Mouse (Mus musculus) lung, adult 2 months (tissue): ENCODE data around the gene Rassf3. TPM values are rescaled to one million over a fixed set of nuclear protein-coding genes. Genes with fewer than 3 reads are reported as not detected.
A peak's percentile ranks its signal among the peaks of the same experiment; 100 is the strongest.

Experiments
- DNase-seq: peaks from one replicate; pipeline ENCODE4 v3.0.0; 2022
- H3K4me1 ChIP-seq: fragments of 200-500 bp; 2 replicates; pipeline ENCODE4 v1.6.1; 2011; ENCODE audit warnings: low read length; ENCODE audit not compliant: control insufficient read depth, insufficient read depth
- H3K4me3 ChIP-seq: fragments of 200-500 bp; replicated peaks from 2 replicates; pipeline ENCODE3; 2011; ENCODE audit warnings: low read depth, mild to moderate bottlenecking, control low read depth, low read length; ENCODE audit errors: extremely low read depth
- CTCF ChIP-seq: fragments of 200-500 bp; IDR thresholded peaks from 2 replicates; pipeline ENCODE4 v1.5.1; 2011; ENCODE audit warnings: mild to moderate bottlenecking, low read length, control low read depth; ENCODE audit not compliant: insufficient read depth
- POLR2A ChIP-seq: fragments of 200-500 bp; IDR thresholded peaks from 2 replicates; pipeline ENCODE4 v1.6.1; 2011; ENCODE audit warnings: low read depth, mild to moderate bottlenecking, control low read depth, low read length, borderline replicate concordance; ENCODE audit errors: extremely low read depth
- WGBS: fragments of 180-500 bp; shearing (Covaris S2); methylation state at CpG from one replicate; pipeline ENCODE4 v1.1.7; 2018; 5-methylcytosine and 5-hydroxymethylcytosine counted together
- polyA plus RNA-seq: library from polyadenylated mRNA; depleted of rRNA; stranded (reverse); fragments of >200 nt; gene quantifications from 2 replicates; pipeline ENCODE4 v1.2.3, GENCODE M21; 2012

Rassf3 gene
- polyA plus RNA-seq, 1 experiment: 97.0 TPM

- Histone ChIP-seq H3K4me1 (0 out of 2 replicates have a peak, but pooled peaks cover 4% of the 10 kb centered on the region), H3K4me3 (peak overlapping the region; percentile 63)
- WGBS: 10% methylated on average over 35 of the region's 35 CpGs
- TF ChIP-seq POLR2A: peak; percentile 57; the same call in 1 of the 2 replicates
- no peak for TF ChIP-seq CTCF
- peak; percentile 74 for DNase-seq
These were observed 29.1 kb upstream of the Rassf3 start for GRCm38 (mm10) chr10:121504973-121505911.

DNA sequence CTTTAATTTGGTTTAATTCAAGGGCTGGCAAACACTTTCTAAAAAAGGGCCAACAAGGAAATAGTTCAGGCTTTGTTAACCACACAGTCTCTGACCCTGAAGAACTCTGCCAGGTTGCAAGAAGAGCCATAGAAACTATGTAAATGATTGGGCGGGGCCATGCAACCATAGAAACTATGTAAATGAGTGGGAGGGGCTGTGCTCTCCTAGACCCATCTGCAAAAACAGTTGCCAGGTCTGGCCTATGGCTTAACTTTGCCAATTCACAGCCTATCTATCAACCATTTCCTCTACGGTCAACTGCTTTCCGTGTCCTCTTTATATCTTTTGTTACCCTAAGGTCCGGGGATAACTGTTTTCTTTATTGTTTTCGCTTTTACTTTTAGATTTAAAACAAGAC is 25.0 kb upstream of the Rassf3 start:
- WGBS: 66% methylated on average over 5 of the region's 5 CpGs
- Histone ChIP-seq H3K4me1 (peaks cover 17% of the 10 kb centered on the region), H3K4me3 (no peak overlapping the region)
- no peak for DNase-seq
- TF ChIP-seq CTCF: no peak
- TF ChIP-seq POLR2A: no peak

DNA sequence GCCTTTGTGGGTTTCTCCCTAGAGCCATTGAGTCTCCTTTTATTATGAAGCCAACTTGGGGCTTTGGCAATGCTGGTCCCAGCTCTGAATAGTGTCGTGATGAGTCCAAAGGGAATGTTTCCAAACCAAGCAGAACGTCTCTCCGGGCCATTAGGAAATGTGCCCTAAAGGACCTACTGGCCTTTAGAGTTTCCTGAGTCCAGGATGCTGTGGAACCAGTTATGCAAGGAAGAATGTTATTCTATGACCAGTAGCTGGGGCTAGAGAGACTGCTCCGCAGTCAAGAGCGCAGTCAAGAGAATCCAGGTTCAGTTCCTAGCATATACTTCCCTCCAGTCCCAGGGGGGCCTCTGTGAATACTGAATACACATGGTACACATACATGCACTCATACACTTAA is 23.9 kb upstream of the Rassf3 start:
- no peak overlapping the region for H3K4me3 ChIP-seq
- 34% methylated on average over 5 of the region's 5 CpGs for WGBS
- TF ChIP-seq CTCF: peak; percentile 38
- no peak for TF ChIP-seq POLR2A
- no peak for DNase-seq
- H3K4me1 ChIP-seq: peaks cover 15% of the 10 kb centered on the region

DNA sequence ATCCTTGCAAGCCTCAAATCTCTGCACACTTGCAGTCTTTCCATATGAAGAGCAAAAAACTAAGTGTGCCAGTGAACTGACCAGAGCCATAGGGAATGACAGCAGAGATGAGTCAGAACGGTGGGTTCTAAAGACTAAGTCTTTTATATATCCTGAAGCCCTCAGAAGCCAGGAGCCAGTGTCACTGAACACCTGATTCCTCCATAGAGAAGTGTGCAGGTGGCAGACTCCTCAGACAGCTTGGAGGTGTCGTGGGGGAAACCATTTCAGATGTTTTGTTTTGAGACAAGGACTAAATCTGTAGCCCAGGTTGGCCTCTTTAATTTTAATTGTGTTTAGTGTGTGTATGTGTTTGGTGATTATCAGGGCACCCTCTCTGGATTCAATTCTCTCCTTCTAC is 22.9 kb upstream of the Rassf3 start:
- peaks cover 15% of the 10 kb centered on the region for H3K4me1 ChIP-seq
- TF ChIP-seq POLR2A (no peak), CTCF (no peak)
- no peak overlapping the region for H3K4me3 ChIP-seq
- no peak for DNase-seq
- WGBS: 35% methylated on average over 2 of the region's 2 CpGs

DNA sequence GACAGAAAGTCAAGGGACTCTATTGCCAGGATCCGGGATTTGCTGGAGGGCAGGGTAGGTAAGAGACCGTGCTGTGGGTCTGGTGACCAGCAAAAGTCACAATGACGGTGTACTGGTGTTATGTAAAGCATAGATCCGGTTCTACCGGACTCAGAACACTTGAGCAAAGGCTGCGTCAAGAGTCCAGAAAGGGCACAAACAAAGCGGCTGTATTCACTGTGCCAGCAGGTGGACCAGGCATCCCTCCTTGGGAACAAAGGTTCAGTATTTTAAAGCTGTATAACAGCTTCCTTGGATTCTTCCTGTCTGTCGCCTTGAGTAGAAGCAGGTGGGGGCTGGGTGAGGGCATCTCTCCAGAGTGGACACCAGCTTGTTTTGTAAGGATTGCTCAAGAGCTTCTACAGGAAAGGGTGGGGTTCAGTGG is 22.3 kb upstream of the Rassf3 start:
- 21% methylated on average over 8 of the region's 8 CpGs for WGBS
- Histone ChIP-seq H3K4me1 (peaks cover 15% of the 10 kb centered on the region), H3K4me3 (peak overlapping the region; percentile 12)
- peak; percentile 65 for DNase-seq
- no peak; the same call in 1 of the 2 replicates for TF ChIP-seq POLR2A
- TF ChIP-seq CTCF: no peak

GRCm38 (mm10) chr10:121497968-121498367 is 21.8 kb upstream of the Rassf3 start:
- TF ChIP-seq POLR2A (peak; percentile 20; the same call in 1 of the 2 replicates), CTCF (no peak)
- peaks cover 15% of the 10 kb centered on the region for H3K4me1 ChIP-seq
- H3K4me3 ChIP-seq: peak overlapping the region; percentile 5
- 28% methylated on average over 7 of the region's 7 CpGs for whole genome bisulfite sequencing
- DNase-seq: no peak

GRCm38 (mm10) chr10:121496616-121497015 is 20.5 kb upstream of the Rassf3 start:
- 39% methylated on average over 7 of the region's 7 CpGs for WGBS
- no peak for TF ChIP-seq CTCF
- no peak for TF ChIP-seq POLR2A
- Histone ChIP-seq H3K4me1 (peaks cover 15% of the 10 kb centered on the region), H3K4me3 (no peak overlapping the region)
- DNase-seq: no peak

- 82% methylated on average over 2 of the region's 2 CpGs for WGBS
- Histone ChIP-seq H3K4me3 (no peak overlapping the region), H3K4me1 (peaks cover 15% of the 10 kb centered on the region)
- TF ChIP-seq POLR2A (no peak), CTCF (no peak)
- DNase-seq: no peak
These were observed 17.9 kb upstream of the Rassf3 start for GRCm38 (mm10) chr10:121494163-121494425.

- TF ChIP-seq POLR2A (no peak), CTCF (no peak)
- 68% methylated on average over 9 of the region's 9 CpGs for WGBS
- H3K4me3 ChIP-seq: no peak overlapping the region
- peaks cover 14% of the 10 kb centered on the region for H3K4me1 ChIP-seq
- no peak for DNase-seq
These were observed 17.4 kb upstream of the Rassf3 start for GRCm38 (mm10) chr10:121493374-121494162.

DNA sequence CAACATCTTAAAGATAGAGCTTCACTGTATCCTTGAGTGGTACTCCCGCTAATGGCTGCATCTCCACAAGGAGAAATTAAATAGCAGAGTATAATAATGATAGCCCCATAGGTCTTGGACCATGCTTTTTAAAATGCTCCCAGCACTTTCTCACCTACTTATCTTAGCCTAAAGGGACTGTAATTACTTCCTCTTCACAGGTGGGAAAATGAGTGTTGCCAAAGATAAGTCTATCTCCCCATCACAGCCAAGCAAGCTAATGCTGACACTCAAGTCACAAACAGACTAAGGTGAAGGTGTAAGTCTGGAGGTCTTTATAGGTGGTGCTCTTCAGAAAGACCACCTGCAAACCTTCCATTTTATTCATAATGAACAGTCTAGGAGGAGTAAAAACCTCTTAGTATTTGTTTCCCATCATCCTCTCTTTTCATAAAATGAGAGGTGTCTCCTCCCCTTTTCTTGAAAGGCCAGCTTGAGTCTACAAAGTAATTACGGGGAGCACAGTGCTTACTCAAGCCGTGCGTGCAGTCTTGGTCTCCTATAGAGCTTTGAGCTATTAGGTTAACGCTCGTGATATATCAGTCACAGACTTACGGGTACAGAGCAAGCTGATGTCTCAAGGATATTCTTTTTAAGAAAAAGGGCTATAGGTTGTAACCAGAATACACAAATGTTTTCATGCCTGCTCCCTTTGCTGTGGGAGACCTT is 16.6 kb upstream of the Rassf3 start:
- 88% methylated on average over 7 of the region's 7 CpGs for WGBS
- Histone ChIP-seq H3K4me3 (no peak overlapping the region), H3K4me1 (peaks cover 9% of the 10 kb centered on the region)
- no peak for DNase-seq
- TF ChIP-seq CTCF: no peak
